In genomic region chr4:63553789-63554576, GRCm38 (mm10) we compare ENCODE assay signal across 26 mouse cellular contexts. TPM values are rescaled to one million over a fixed set of nuclear protein-coding genes. Genes with fewer than 3 reads are reported as not detected.
DNase-seq lines count a peak whose midpoint lies in the region; ATAC-seq lines count a peak whose summit lies in the region.
"Had no signal": no experiment of that assay in that cellular context is flagged by ENCODE, and none has a peak within 500 bp of the region (broad histone marks: within the 10 kb centered on the region; RNA-seq: fewer than 3 reads in every experiment).

No protein-coding gene starts in this region.

- H3K9me3 ChIP-seq in liver, embryonic 16.5 days (replicated peaks; ENCODE audit: control insufficient read depth, low read length) = no peaks in the 10 kb centered on the region
- H3K9me3 ChIP-seq in neural tube, embryonic 15.5 days (replicated peaks) = no peaks in the 10 kb centered on the region
- no peaks in the 10 kb centered on the region for H3K9me3 ChIP-seq in heart, embryonic 11.5 days (replicated peaks; ENCODE audit: control insufficient read depth, low read length)
- H3K9me3 ChIP-seq: heart, embryonic 12.5 days; liver, embryonic 13.5 days had no signal

- no peaks in the 10 kb centered on the region for H3K27me3 ChIP-seq in liver, embryonic 16.5 days (ENCODE audit: control insufficient read depth, insufficient read depth, low read depth, low read length)
- H3K27me3 ChIP-seq in neural tube, embryonic 15.5 days (replicated peaks) = 0 out of 2 replicates have a peak, but pooled peaks cover 3% of the 10 kb centered on the region
- H3K27me3 ChIP-seq in heart, embryonic 11.5 days (ENCODE audit: control insufficient read depth, insufficient read depth, low read length) = no peaks in the 10 kb centered on the region
- H3K27me3 ChIP-seq: heart, embryonic 12.5 days; liver, embryonic 13.5 days had no signal

- peaks cover 29% of the 10 kb centered on the region for H3K36me3 ChIP-seq in liver, embryonic 16.5 days (ENCODE audit: control insufficient read depth, insufficient read depth)
- H3K36me3 ChIP-seq in neural tube, embryonic 15.5 days = peaks cover 35% of the 10 kb centered on the region
- H3K36me3 ChIP-seq in heart, embryonic 11.5 days (ENCODE audit: control insufficient read depth, insufficient read depth, low read length) = peaks cover 31% of the 10 kb centered on the region

- no peak overlapping the region for H3K27ac ChIP-seq in liver, embryonic 16.5 days (ENCODE audit: low read length)
- no peak overlapping the region for H3K27ac ChIP-seq in neural tube, embryonic 15.5 days (replicated peaks)
- no peak overlapping the region for H3K27ac ChIP-seq in heart, embryonic 11.5 days (ENCODE audit: low read depth, low read length)
- H3K27ac ChIP-seq: liver, embryonic 13.5 days had no signal

- H3K4me2 ChIP-seq in liver, embryonic 16.5 days (ENCODE audit: low read depth, low read length) = no peak overlapping the region
- no peak overlapping the region for H3K4me2 ChIP-seq in neural tube, embryonic 15.5 days
- no peak overlapping the region for H3K4me2 ChIP-seq in heart, embryonic 11.5 days
- H3K4me2 ChIP-seq: heart, embryonic 12.5 days; liver, embryonic 13.5 days; midbrain, embryonic 11.5 days had no signal

- DNase-seq in liver = no peak
- peak; percentile 27 for DNase-seq in neural tube, embryonic 10.5 days (ENCODE audit: extremely low spot score, low spot score)
- peak; percentile 70 for DNase-seq in lung, postnatal 36 days
- DNase-seq in ovary, postnatal 36 days (ENCODE audit: low spot score) = no peak
- DNase-seq in adrenal gland, adult 8-10 months = no peak
- DNase-seq: adrenal gland, postnatal 36 days; B cell, adult 2 months; cerebellum, adult 8-10 months; gastrocnemius, postnatal 14 days; heart, postnatal 36 days; kidney, postnatal 4 days; liver, embryonic 13.5 days; spleen, adult 18-20 months; thymus, adult 18-20 months had no signal

- 65% methylated on average over 4 of the region's 4 CpGs for WGBS in liver, embryonic 16.5 days (ENCODE audit: insufficient replicate concordance)
- 15% methylated on average over 4 of the region's 4 CpGs for WGBS in neural tube, embryonic 15.5 days
- 83% methylated on average over 4 of the region's 4 CpGs for WGBS in heart, embryonic 11.5 days (ENCODE audit: insufficient replicate concordance)

- no peak overlapping the region for H3K9ac ChIP-seq in liver, embryonic 16.5 days (ENCODE audit: low read depth, low read length)
- H3K9ac ChIP-seq in neural tube, embryonic 15.5 days (replicated peaks) = no peak overlapping the region
- no peak overlapping the region for H3K9ac ChIP-seq in heart, embryonic 11.5 days (ENCODE audit: low read depth, low read length)
- H3K9ac ChIP-seq: heart, embryonic 12.5 days; liver, embryonic 13.5 days had no signal

- no peak overlapping the region for H3K4me3 ChIP-seq in liver, embryonic 16.5 days (ENCODE audit: low read depth, low read length)
- H3K4me3 ChIP-seq in neural tube, embryonic 15.5 days (replicated peaks) = no peak overlapping the region
- no peak overlapping the region for H3K4me3 ChIP-seq in heart, embryonic 11.5 days (ENCODE audit: low read depth, low read length)
- H3K4me3 ChIP-seq: heart, embryonic 12.5 days; liver, embryonic 13.5 days had no signal

- ATAC-seq in liver, embryonic 16.5 days (ENCODE audit: low read depth) = 0 out of 2 replicates have a peak, but pooled peaks have one; percentile 5
- no peak for ATAC-seq in neural tube, embryonic 15.5 days (ENCODE audit: low FRiP score)
- no peak for ATAC-seq in heart, embryonic 11.5 days (replicated peaks; ENCODE audit: insufficient number of reproducible peaks, low FRiP score, low TSS enrichment)

- H3K4me1 ChIP-seq in liver, embryonic 16.5 days (ENCODE audit: control insufficient read depth, low read depth, low read length) = peaks cover 30% of the 10 kb centered on the region
- peaks cover 10% of the 10 kb centered on the region; the same call in 1 of the 2 replicates for H3K4me1 ChIP-seq in neural tube, embryonic 15.5 days
- peaks cover 20% of the 10 kb centered on the region for H3K4me1 ChIP-seq in heart, embryonic 11.5 days (ENCODE audit: control insufficient read depth, insufficient read depth, low read length)

RNA-seq across cellular contexts. Expression of gene Tmem268, which starts 4.6 kb away (rescaled TPM):
- polyA plus RNA-seq in liver, embryonic 16.5 days (2015; fragmentation: Nextera tagmentation; extraction: Ambion mirVana) = 10.2 and 11.3 TPM in 2 replicates
- polyA plus RNA-seq in neural tube, embryonic 15.5 days (2015; fragmentation: Nextera tagmentation; extraction: Ambion mirVana) = 4.9 and 7.0 TPM in 2 replicates
- 10 to 100 TPM; 13.1 to 15.1 (median 14.0) TPM for total RNA-seq in adrenal gland, adult 8-10 months (2022)
- polyA plus RNA-seq in heart, embryonic 11.5 days (2014; fragmentation: Nextera tagmentation; extraction: Ambion mirVana) = 5.5 and 5.8 TPM in 2 replicates

RNA-seq across cellular contexts. Expression of gene Atp6v1g1, which starts 9.4 kb away (rescaled TPM):
- polyA plus RNA-seq in liver, embryonic 16.5 days (2015; fragmentation: Nextera tagmentation; extraction: Ambion mirVana) = 123 and 130 TPM in 2 replicates
- 402 and 431 TPM in 2 replicates for polyA plus RNA-seq in neural tube, embryonic 15.5 days (2015; fragmentation: Nextera tagmentation; extraction: Ambion mirVana)
- total RNA-seq in adrenal gland, adult 8-10 months (2022) = 100 to 1,000 TPM; 191 to 202 (median 194) TPM
- polyA plus RNA-seq in heart, embryonic 11.5 days (2014; fragmentation: Nextera tagmentation; extraction: Ambion mirVana) = 213 and 221 TPM in 2 replicates

RNA-seq across cellular contexts. Expression of gene Gm11213, which starts 51.1 kb away (rescaled TPM):
- not detected in 2 replicates for polyA plus RNA-seq in liver, embryonic 16.5 days (2015; fragmentation: Nextera tagmentation; extraction: Ambion mirVana)
- not detected in 2 replicates for polyA plus RNA-seq in neural tube, embryonic 15.5 days (2015; fragmentation: Nextera tagmentation; extraction: Ambion mirVana)
- not detected for total RNA-seq in adrenal gland, adult 8-10 months (2022)
- polyA plus RNA-seq in heart, embryonic 11.5 days (2014; fragmentation: Nextera tagmentation; extraction: Ambion mirVana) = not detected in 2 replicates
- total RNA-seq: adrenal gland, postnatal 36 days; gastrocnemius, postnatal 14 days; heart, postnatal 36 days; layer of hippocampus, postnatal 25 days; left cerebral cortex, postnatal 25 days had no signal
- polyA plus RNA-seq: cortical plate, adult 2 months; forebrain, embryonic 11.5 days; heart, embryonic 12.5 days; kidney, embryonic 14.5 days; liver, embryonic 13.5 days; midbrain, embryonic 11.5 days; stomach, embryonic 14.5 days; urinary bladder, adult 2 months had no signal

RNA-seq across cellular contexts. Expression of gene Whrn, which starts 58.2 kb away (rescaled TPM):
- polyA plus RNA-seq in liver, embryonic 16.5 days (2015; fragmentation: Nextera tagmentation; extraction: Ambion mirVana) = 0.08 and 0.19 TPM in 2 replicates
- polyA plus RNA-seq in neural tube, embryonic 15.5 days (2015; fragmentation: Nextera tagmentation; extraction: Ambion mirVana) = 5.5 and 5.6 TPM in 2 replicates
- total RNA-seq in adrenal gland, adult 8-10 months (2022) = 10 to 100 TPM; 56.7 to 95.9 (median 78.5) TPM
- polyA plus RNA-seq in heart, embryonic 11.5 days (2014; fragmentation: Nextera tagmentation; extraction: Ambion mirVana) = 3.3 and 4.7 TPM in 2 replicates

Comparison
In these comparisons a context has a peak if more than half of its experiments do, and no peak if none do; other contexts are left out.
1. DNase-seq: peak in neural tube, embryonic 10.5 days (single experiment) and lung, postnatal 36 days (single experiment); none in liver (single experiment), ovary, postnatal 36 days (single experiment) and adrenal gland, adult 8-10 months (single experiment).